Mouse (Mus musculus) splenic B cell, adult 2 months (primary cell): ENCODE data around the gene Fam228b.
"Not testable (repeated sequence)": the region's sequence is repeated elsewhere in the genome, so short reads cannot be mapped to it uniquely, and the experiment has no call there.

Source experiments
- DNase-seq: peaks from one replicate; pipeline ENCODE4 v3.0.0-alpha.2; 2011; ENCODE audit warnings: low read depth, low spot score
- H3K27me3 ChIP-seq: 2 replicates; pipeline ENCODE4 v1.6.1; 2012; ENCODE audit warnings: mild to moderate bottlenecking, low read length, moderate library complexity, mixed read lengths; ENCODE audit not compliant: control insufficient read depth, poor library complexity, insufficient read depth, severe bottlenecking
- H3K36me3 ChIP-seq: 2 replicates; pipeline ENCODE4 v1.6.1; 2012; ENCODE audit warnings: mild to moderate bottlenecking, low read length, moderate library complexity, mixed read lengths; ENCODE audit not compliant: control insufficient read depth, poor library complexity, insufficient read depth, severe bottlenecking

The Fam228b gene

GRCm38 (mm10) chr12:4777734-4778133, 8.7 kb upstream of the Fam228b start:
- DNase-seq = no peak
- H3K27me3 ChIP-seq = no peaks in the 10 kb centered on the region

GRCm38 (mm10) chr12:4775588-4775949, 6.5 kb upstream of the Fam228b start:
- H3K36me3 ChIP-seq = no peaks in the 10 kb centered on the region
- no peaks in the 10 kb centered on the region for H3K27me3 ChIP-seq
- no peak for DNase-seq

More at GRCm38 (mm10) chr12:4777734-4778133, 8.7 kb upstream of the Fam228b start:
- H3K36me3 ChIP-seq = no peaks in the 10 kb centered on the region

GRCm38 (mm10) chr12:4774895-4775587, 6.0 kb upstream of the Fam228b start:
- Histone ChIP-seq H3K36me3 (no peaks in the 10 kb centered on the region), H3K27me3 (no peaks in the 10 kb centered on the region)
- DNase-seq = no peak

- DNase-seq = no peak
- Histone ChIP-seq H3K27me3 (no peaks in the 10 kb centered on the region; the same call in 1 of the 2 replicates), H3K36me3 (no peaks in the 10 kb centered on the region)
These were observed 261 bp upstream of the Fam228b start for GRCm38 (mm10) chr12:4769333-4769723.

- H3K27me3 ChIP-seq = no peaks in the 10 kb centered on the region
- H3K36me3 ChIP-seq = no peaks in the 10 kb centered on the region
These were observed 12.0 kb downstream of the Fam228b start for GRCm38 (mm10) chr12:4757060-4757459.

GRCm38 (mm10) chr12:4754451-4754850, 14.6 kb downstream of the Fam228b start:
- H3K36me3 ChIP-seq, H3K27me3 ChIP-seq, DNase-seq: not testable (repeated sequence)

More at GRCm38 (mm10) chr12:4757060-4757459, 12.0 kb downstream of the Fam228b start:
- no peak for DNase-seq

- DNase-seq = no peak
- no peaks in the 10 kb centered on the region for H3K27me3 ChIP-seq
- H3K36me3 ChIP-seq = no peaks in the 10 kb centered on the region
These were observed 24.6 kb downstream of the Fam228b start for GRCm38 (mm10) chr12:4744486-4744885.

- Histone ChIP-seq H3K36me3 (no peaks in the 10 kb centered on the region), H3K27me3 (no peaks in the 10 kb centered on the region)
- peak; percentile 18 for DNase-seq
These were observed 26.9 kb downstream of the Fam228b start for GRCm38 (mm10) chr12:4742183-4742582.

- H3K27me3 ChIP-seq = no peaks in the 10 kb centered on the region
- H3K36me3 ChIP-seq = no peaks in the 10 kb centered on the region
- no peak for DNase-seq
These were observed 28.2 kb downstream of the Fam228b start for GRCm38 (mm10) chr12:4740823-4741222.

- H3K27me3 ChIP-seq = no peaks in the 10 kb centered on the region
- no peaks in the 10 kb centered on the region for H3K36me3 ChIP-seq
- DNase-seq = no peak
These were observed 31.0 kb downstream of the Fam228b start, which contains the start of gene Fam228a for GRCm38 (mm10) chr12:4738031-4738576. Gene Fam228a (minus strand): TSS chr12:4738430.

GRCm38 (mm10) chr12:4732332-4732731, 36.7 kb downstream of the Fam228b start:
- H3K27me3 ChIP-seq = no peaks in the 10 kb centered on the region
- H3K36me3 ChIP-seq = no peaks in the 10 kb centered on the region
- DNase-seq = no peak

- Histone ChIP-seq H3K27me3 (no peaks in the 10 kb centered on the region), H3K36me3 (no peaks in the 10 kb centered on the region)
- DNase-seq = no peak
These were observed 37.4 kb downstream of the Fam228b start for GRCm38 (mm10) chr12:4731629-4732028.

- Histone ChIP-seq H3K27me3 (no peaks in the 10 kb centered on the region), H3K36me3 (no peaks in the 10 kb centered on the region)
- peak; percentile 24 for DNase-seq
These were observed 39.9 kb downstream of the Fam228b start for GRCm38 (mm10) chr12:4729165-4729564.

- peak; percentile 32 for DNase-seq
- Histone ChIP-seq H3K27me3 (no peaks in the 10 kb centered on the region), H3K36me3 (no peaks in the 10 kb centered on the region)
These were observed 49.0 kb downstream of the Fam228b start for GRCm38 (mm10) chr12:4719762-4720754.
